Mouse (Mus musculus): ENCODE data around the gene Scfd2.

- TF ChIP-seq CTCF (IDR thresholded peaks at IDR 0.05; ENCODE audit: extremely low read depth, insufficient read depth, low read length), result no peak
- no peak for TF ChIP-seq POLR2A (IDR thresholded peaks at IDR 0.05; ENCODE audit: extremely low read depth, insufficient read depth, low read length)
Observed at GRCm38 (mm10) chr5:74246971-74247370, 284.6 kb downstream of the Scfd2 start.
